ENCODE assay signal across 9 mouse cellular contexts in the genomic region with DNA sequence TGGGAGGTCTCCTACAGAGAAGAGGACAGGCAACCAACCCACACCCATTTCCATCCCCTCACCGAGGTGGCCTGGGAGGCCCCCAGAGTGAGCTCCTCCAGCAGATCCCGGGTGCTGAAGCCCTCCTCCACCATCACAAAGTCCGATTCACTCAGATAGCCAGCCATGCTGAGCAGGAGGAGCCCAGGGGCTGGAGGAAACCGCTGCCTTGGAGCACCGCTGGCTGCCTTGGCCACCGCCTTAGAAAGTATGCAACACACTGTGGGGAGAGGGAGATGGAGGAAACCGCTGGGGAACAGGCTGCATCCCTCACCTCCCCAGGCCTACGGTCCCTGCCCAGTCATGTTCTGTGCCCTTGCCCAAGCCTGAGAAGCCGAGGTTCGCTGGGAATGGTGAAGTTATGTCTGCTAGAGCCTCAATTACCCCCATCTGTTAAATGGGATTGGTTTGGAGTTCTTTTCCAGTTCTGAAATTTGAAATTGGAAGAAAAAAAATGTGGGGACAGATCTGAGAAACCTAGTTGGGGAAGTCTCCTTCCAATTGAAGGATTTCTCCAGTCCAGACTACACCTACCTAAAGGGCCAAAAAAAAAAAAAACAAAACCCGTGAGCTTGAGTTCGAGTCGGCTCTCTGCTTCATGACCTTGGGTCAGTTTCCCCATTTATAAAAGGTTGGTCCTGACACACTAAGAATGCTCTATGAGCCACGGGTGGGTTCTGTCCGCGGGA. TPM values are rescaled to one million over a fixed set of nuclear protein-coding genes. Genes with fewer than 3 reads are reported as not detected.
DNase-seq lines count a peak whose midpoint lies in the region; ATAC-seq and TF ChIP-seq lines count a peak whose summit lies in the region.
"Had no signal": no experiment of that assay in that cellular context is flagged by ENCODE, and none has a peak within 500 bp of the region (broad histone marks: within the 10 kb centered on the region; RNA-seq: fewer than 3 reads in every experiment).

No protein-coding gene starts in this region.

- ATAC-seq in embryonic facial prominence, embryonic 15.5 days (ENCODE audit: insufficient number of reproducible peaks, low FRiP score, low TSS enrichment, low read depth): no peak
- ATAC-seq in liver, embryonic 12.5 days: no peak
- ATAC-seq in stomach, postnatal 0 days (ENCODE audit: low FRiP score, low TSS enrichment): no peak

- no peaks in the 10 kb centered on the region for H3K9me3 ChIP-seq in embryonic facial prominence, embryonic 15.5 days (replicated peaks)
- no peaks in the 10 kb centered on the region for H3K9me3 ChIP-seq in liver, embryonic 12.5 days (replicated peaks)
- no peaks in the 10 kb centered on the region for H3K9me3 ChIP-seq in stomach, postnatal 0 days (ENCODE audit: control insufficient read depth, low read length)

- TF ChIP-seq CTCF in heart, adult 2 months (IDR thresholded peaks at IDR 0.05): no peak
- TF ChIP-seq CTCF in stomach, postnatal 0 days (IDR thresholded peaks at IDR 0.05; ENCODE audit: low read depth): no peak

- no peak for DNase-seq in heart, adult 2 months
- DNase-seq in heart, postnatal 4 days: no peak
- DNase-seq in A20 (ENCODE audit: low read depth, low spot score): peak; percentile 33
- DNase-seq in stomach, postnatal 0 days (ENCODE audit: low spot score): no peak
- no peak for DNase-seq in thymus, postnatal 25 days
- DNase-seq in adrenal gland, adult 18-20 months (ENCODE audit: low spot score in 2 of 2): no peak

- TF ChIP-seq POLR2A in heart, adult 2 months (IDR thresholded peaks at IDR 0.05; ENCODE audit: insufficient read depth, low read depth, low read length): no peak

- intact Hi-C loops in heart, adult 2 months (cut with DNase I): no loop called here

- H3K27ac ChIP-seq in heart, adult 2 months: no peak overlapping the region
- 0 out of 2 replicates have a peak overlapping the region, but pooled peaks have one; percentile 89 for H3K27ac ChIP-seq in embryonic facial prominence, embryonic 15.5 days (replicated peaks)
- no peak overlapping the region for H3K27ac ChIP-seq in liver, embryonic 12.5 days
- 0 out of 2 replicates have a peak overlapping the region, but pooled peaks have one; percentile 58 for H3K27ac ChIP-seq in stomach, postnatal 0 days (replicated peaks)

- peak overlapping the region; percentile 88 for H3K4me2 ChIP-seq in embryonic facial prominence, embryonic 15.5 days (replicated peaks)
- H3K4me2 ChIP-seq in liver, embryonic 12.5 days: peak overlapping the region; percentile 78
- peak overlapping the region; percentile 90 for H3K4me2 ChIP-seq in stomach, postnatal 0 days (replicated peaks; ENCODE audit: low read depth)

- H3K27me3 ChIP-seq in heart, adult 2 months (ENCODE audit: control insufficient read depth, insufficient read depth, low read length): no peaks in the 10 kb centered on the region
- no peaks in the 10 kb centered on the region for H3K27me3 ChIP-seq in embryonic facial prominence, embryonic 15.5 days
- peaks cover 90% of the 10 kb centered on the region for H3K27me3 ChIP-seq in liver, embryonic 12.5 days (replicated peaks)
- no peaks in the 10 kb centered on the region for H3K27me3 ChIP-seq in stomach, postnatal 0 days (ENCODE audit: control insufficient read depth, insufficient read depth, low read length)

- peaks cover 2% of the 10 kb centered on the region; the same call in 1 of the 2 replicates for H3K4me1 ChIP-seq in heart, adult 2 months (ENCODE audit: control insufficient read depth, insufficient read depth, low read length)
- peaks cover 56% of the 10 kb centered on the region for H3K4me1 ChIP-seq in embryonic facial prominence, embryonic 15.5 days
- peaks cover 12% of the 10 kb centered on the region for H3K4me1 ChIP-seq in liver, embryonic 12.5 days
- no peaks in the 10 kb centered on the region for H3K4me1 ChIP-seq in stomach, postnatal 0 days (replicated peaks; ENCODE audit: control insufficient read depth, insufficient read depth)

- no peak for TF ChIP-seq EP300 in heart, adult 2 months (IDR thresholded peaks at IDR 0.05; ENCODE audit: insufficient read depth, low read depth, low read length)
- no peak for TF ChIP-seq EP300 in stomach, postnatal 0 days (optimal IDR thresholded peaks at IDR 0.05)

- H3K4me3 ChIP-seq in heart, adult 2 months: peak overlapping the region; percentile 74
- peak overlapping the region; percentile 78 for H3K4me3 ChIP-seq in embryonic facial prominence, embryonic 15.5 days (replicated peaks)
- H3K4me3 ChIP-seq in liver, embryonic 12.5 days: peak overlapping the region; percentile 55
- peak overlapping the region; percentile 69 for H3K4me3 ChIP-seq in stomach, postnatal 0 days (ENCODE audit: low read depth, low read length)

- H3K36me3 ChIP-seq in heart, adult 2 months (ENCODE audit: control insufficient read depth, insufficient read depth, low read length): no peaks in the 10 kb centered on the region
- H3K36me3 ChIP-seq in embryonic facial prominence, embryonic 15.5 days: no peaks in the 10 kb centered on the region
- no peaks in the 10 kb centered on the region for H3K36me3 ChIP-seq in liver, embryonic 12.5 days
- no peaks in the 10 kb centered on the region for H3K36me3 ChIP-seq in stomach, postnatal 0 days (ENCODE audit: control insufficient read depth, insufficient read depth, low read length)

- WGBS in heart, adult 2 months: 23% methylated on average over 16 of the region's 16 CpGs
- 4% methylated on average over 16 of the region's 16 CpGs for WGBS in embryonic facial prominence, embryonic 15.5 days
- 4% methylated on average over 16 of the region's 16 CpGs for WGBS in liver, embryonic 12.5 days (ENCODE audit: insufficient replicate concordance)
- 11% methylated on average over 16 of the region's 16 CpGs for WGBS in stomach, postnatal 0 days

- peak overlapping the region; percentile 81 for H3K9ac ChIP-seq in heart, adult 2 months (ENCODE audit: low read depth, low read length)
- peak overlapping the region; percentile 78 for H3K9ac ChIP-seq in embryonic facial prominence, embryonic 15.5 days
- H3K9ac ChIP-seq in liver, embryonic 12.5 days: peak overlapping the region; percentile 55
- peak overlapping the region; percentile 81 for H3K9ac ChIP-seq in stomach, postnatal 0 days (ENCODE audit: low read length)

- no peaks in the 10 kb centered on the region for H3K79me2 ChIP-seq in heart, adult 2 months (replicated peaks; ENCODE audit: control insufficient read depth, insufficient read depth, low read length)

RNA-seq across cellular contexts. Expression of a gene that starts 0.8 kb away (rescaled TPM):
- total RNA-seq in heart, adult 2 months (2021): 1 to 10 TPM; 2.0 to 3.0 TPM
- polyA plus RNA-seq in heart, adult 2 months (2012; rRNA removed): 3.2 and 3.7 TPM in 2 replicates
- total RNA-seq in heart, postnatal 4 days (2021): 1 to 10 TPM; 7.7 to 8.7 TPM
- 29.4 and 32.1 TPM in 2 replicates for polyA plus RNA-seq in embryonic facial prominence, embryonic 15.5 days (2015; fragmentation: Nextera tagmentation; extraction: Ambion mirVana)
- 2.0 and 2.5 TPM in 2 replicates for polyA plus RNA-seq in liver, embryonic 12.5 days (2016; fragmentation: Nextera tagmentation; extraction: Ambion mirVana)
- polyA plus RNA-seq in stomach, postnatal 0 days (2015; fragmentation: Nextera tagmentation; extraction: Ambion mirVana): 10.8 and 12.3 TPM in 2 replicates
- total RNA-seq in adrenal gland, adult 18-20 months (2021): 10 to 100 TPM; 62.3 to 69.7 TPM
- total RNA-seq: neutrophil, adult 5-6 weeks had no signal

RNA-seq across cellular contexts. Expression of a gene that starts 30.3 kb away (rescaled TPM):
- 10 to 100 TPM; 63.1 to 70.5 TPM for total RNA-seq in heart, adult 2 months (2021)
- 41.8 and 43.4 TPM in 2 replicates for polyA plus RNA-seq in heart, adult 2 months (2012; rRNA removed)
- total RNA-seq in heart, postnatal 4 days (2021): 100 to 1,000 TPM; 104 to 105 TPM
- 196 and 203 TPM in 2 replicates for polyA plus RNA-seq in embryonic facial prominence, embryonic 15.5 days (2015; fragmentation: Nextera tagmentation; extraction: Ambion mirVana)
- polyA plus RNA-seq in liver, embryonic 12.5 days (2016; fragmentation: Nextera tagmentation; extraction: Ambion mirVana): 176 and 179 TPM in 2 replicates
- 137 and 138 TPM in 2 replicates for polyA plus RNA-seq in stomach, postnatal 0 days (2015; fragmentation: Nextera tagmentation; extraction: Ambion mirVana)
- total RNA-seq in adrenal gland, adult 18-20 months (2021): 100 to 1,000 TPM; 111 to 164 TPM

Comparison
In these comparisons a context has a peak if more than half of its experiments do, and no peak if none do; other contexts are left out.
1. H3K27ac ChIP-seq: peak in embryonic facial prominence, embryonic 15.5 days (single experiment) and stomach, postnatal 0 days (single experiment); none in heart, adult 2 months (single experiment) and liver, embryonic 12.5 days (single experiment).
2. Peak in every context shown above with its lines, with median percentiles within 50 percentile points of each other: H3K4me3 ChIP-seq, H3K9ac ChIP-seq and H3K4me2 ChIP-seq.